Mouse (Mus musculus): ENCODE measurements around the gene 2210408I21Rik. TPM values are rescaled to one million over a fixed set of nuclear protein-coding genes. Genes with fewer than 3 reads are reported as not detected.

Gene 2210408I21Rik
- polyA plus RNA-seq, 1 experiment from 2014 or later: 12.5 TPM

- WGBS: 67% methylated on average over 3 of the region's 3 CpGs
- no peaks in the 10 kb centered on the region for H3K4me1 ChIP-seq (ENCODE audit: control insufficient read depth, insufficient read depth, low read depth, low read length)
- no peaks in the 10 kb centered on the region for H3K9me3 ChIP-seq (ENCODE audit: control insufficient read depth, low read length)
Observed at GRCm38 (mm10) chr13:77262715-77263338, 127.5 kb downstream of the 2210408I21Rik start.

GRCm38 (mm10) chr13:77263400-77264179 lies 128.2 kb downstream of the 2210408I21Rik start:
- Histone ChIP-seq H3K4me3 (ENCODE audit: low read length) (no peak overlapping the region), H3K9me3 (ENCODE audit: control insufficient read depth, low read length) (no peaks in the 10 kb centered on the region), H3K27ac (ENCODE audit: low read depth, low read length) (no peak overlapping the region), H3K4me1 (ENCODE audit: control insufficient read depth, insufficient read depth, low read depth, low read length) (no peaks in the 10 kb centered on the region), H3K9ac (ENCODE audit: low read depth, low read length) (no peak overlapping the region), H3K36me3 (ENCODE audit: control insufficient read depth, insufficient read depth, low read length) (no peaks in the 10 kb centered on the region), H3K4me2 (ENCODE audit: low read length) (no peak overlapping the region), H3K27me3 (replicated peaks; ENCODE audit: control insufficient read depth, insufficient read depth, low read length) (no peaks in the 10 kb centered on the region)
- WGBS: 77% methylated on average over 7 of the region's 7 CpGs
- no peak for ATAC-seq

More at GRCm38 (mm10) chr13:77262715-77263338, 127.5 kb downstream of the 2210408I21Rik start:
- Histone ChIP-seq H3K27me3 (replicated peaks; ENCODE audit: control insufficient read depth, insufficient read depth, low read length) (no peaks in the 10 kb centered on the region), H3K36me3 (ENCODE audit: control insufficient read depth, insufficient read depth, low read length) (no peaks in the 10 kb centered on the region), H3K4me3 (ENCODE audit: low read length) (no peak overlapping the region), H3K27ac (ENCODE audit: low read depth, low read length) (no peak overlapping the region), H3K9ac (ENCODE audit: low read depth, low read length) (no peak overlapping the region), H3K4me2 (ENCODE audit: low read length) (no peak overlapping the region)
- no peak for ATAC-seq

- ATAC-seq: no peak
- no peaks in the 10 kb centered on the region for H3K4me1 ChIP-seq (ENCODE audit: control insufficient read depth, insufficient read depth, low read depth, low read length)
- WGBS: 81% methylated on average over 1 of the region's 1 CpGs
- no peaks in the 10 kb centered on the region for H3K9me3 ChIP-seq (ENCODE audit: control insufficient read depth, low read length)
- H3K27me3 ChIP-seq (replicated peaks; ENCODE audit: control insufficient read depth, insufficient read depth, low read length): no peaks in the 10 kb centered on the region
- H3K9ac ChIP-seq (ENCODE audit: low read depth, low read length): no peak overlapping the region
- no peak overlapping the region for H3K4me2 ChIP-seq (ENCODE audit: low read length)
- H3K4me3 ChIP-seq (ENCODE audit: low read length): no peak overlapping the region
- no peaks in the 10 kb centered on the region for H3K36me3 ChIP-seq (ENCODE audit: control insufficient read depth, insufficient read depth, low read length)
- H3K27ac ChIP-seq (ENCODE audit: low read depth, low read length): no peak overlapping the region
Observed at GRCm38 (mm10) chr13:77264481-77264880, 129.1 kb downstream of the 2210408I21Rik start.

GRCm38 (mm10) chr13:77275172-77275747 lies 139.9 kb downstream of the 2210408I21Rik start:
- Histone ChIP-seq H3K9me3 (ENCODE audit: control insufficient read depth, low read length) (no peaks in the 10 kb centered on the region), H3K27ac (ENCODE audit: low read depth, low read length) (no peak overlapping the region), H3K4me3 (ENCODE audit: low read length) (no peak overlapping the region), H3K9ac (ENCODE audit: low read depth, low read length) (no peak overlapping the region), H3K4me2 (ENCODE audit: low read length) (no peak overlapping the region), H3K27me3 (replicated peaks; ENCODE audit: control insufficient read depth, insufficient read depth, low read length) (no peaks in the 10 kb centered on the region), H3K36me3 (ENCODE audit: control insufficient read depth, insufficient read depth, low read length) (no peaks in the 10 kb centered on the region), H3K4me1 (ENCODE audit: control insufficient read depth, insufficient read depth, low read depth, low read length) (no peaks in the 10 kb centered on the region)
- 65% methylated on average over 3 of the region's 3 CpGs for WGBS
- peak; percentile 20; the same call in 1 of the 2 replicates for ATAC-seq

GRCm38 (mm10) chr13:77278659-77279413 lies 143.5 kb downstream of the 2210408I21Rik start:
- WGBS: 64% methylated on average over 7 of the region's 7 CpGs
- H3K36me3 ChIP-seq (ENCODE audit: control insufficient read depth, insufficient read depth, low read length): no peaks in the 10 kb centered on the region

GRCm38 (mm10) chr13:77295519-77295918 lies 160.2 kb downstream of the 2210408I21Rik start:
- 77% methylated on average over 3 of the region's 3 CpGs for WGBS
- Histone ChIP-seq H3K9me3 (ENCODE audit: control insufficient read depth, low read length) (no peaks in the 10 kb centered on the region), H3K4me1 (ENCODE audit: control insufficient read depth, insufficient read depth, low read depth, low read length) (no peaks in the 10 kb centered on the region), H3K27ac (ENCODE audit: low read depth, low read length) (no peak overlapping the region), H3K27me3 (replicated peaks; ENCODE audit: control insufficient read depth, insufficient read depth, low read length) (no peaks in the 10 kb centered on the region), H3K36me3 (ENCODE audit: control insufficient read depth, insufficient read depth, low read length) (no peaks in the 10 kb centered on the region), H3K4me3 (ENCODE audit: low read length) (no peak overlapping the region), H3K4me2 (ENCODE audit: low read length) (no peak overlapping the region), H3K9ac (ENCODE audit: low read depth, low read length) (no peak overlapping the region)
- ATAC-seq: no peak

More at GRCm38 (mm10) chr13:77278659-77279413, 143.5 kb downstream of the 2210408I21Rik start:
- H3K9ac ChIP-seq (ENCODE audit: low read depth, low read length): no peak overlapping the region
- no peak for ATAC-seq
- no peaks in the 10 kb centered on the region for H3K4me1 ChIP-seq (ENCODE audit: control insufficient read depth, insufficient read depth, low read depth, low read length)
- H3K4me2 ChIP-seq (ENCODE audit: low read length): no peak overlapping the region
- no peak overlapping the region for H3K4me3 ChIP-seq (ENCODE audit: low read length)
- no peak overlapping the region for H3K27ac ChIP-seq (ENCODE audit: low read depth, low read length)
- no peaks in the 10 kb centered on the region for H3K27me3 ChIP-seq (replicated peaks; ENCODE audit: control insufficient read depth, insufficient read depth, low read length)
- no peaks in the 10 kb centered on the region for H3K9me3 ChIP-seq (ENCODE audit: control insufficient read depth, low read length)

- ATAC-seq: no peak
- H3K4me2 ChIP-seq (ENCODE audit: low read length): no peak overlapping the region
Observed at GRCm38 (mm10) chr13:77324101-77324500, 188.8 kb downstream of the 2210408I21Rik start.

GRCm38 (mm10) chr13:77326174-77326959 lies 191.0 kb downstream of the 2210408I21Rik start:
- no peak overlapping the region for H3K27ac ChIP-seq (ENCODE audit: low read depth, low read length)
- no peak overlapping the region for H3K4me3 ChIP-seq (ENCODE audit: low read length)
- no peaks in the 10 kb centered on the region for H3K36me3 ChIP-seq (ENCODE audit: control insufficient read depth, insufficient read depth, low read length)
- no peak overlapping the region for H3K9ac ChIP-seq (ENCODE audit: low read depth, low read length)
- ATAC-seq: peak; percentile 56; the same call in 1 of the 2 replicates
- H3K4me2 ChIP-seq (ENCODE audit: low read length): no peak overlapping the region
- H3K4me1 ChIP-seq (ENCODE audit: control insufficient read depth, insufficient read depth, low read depth, low read length): no peaks in the 10 kb centered on the region
- H3K27me3 ChIP-seq (replicated peaks; ENCODE audit: control insufficient read depth, insufficient read depth, low read length): no peaks in the 10 kb centered on the region
- H3K9me3 ChIP-seq (ENCODE audit: control insufficient read depth, low read length): no peaks in the 10 kb centered on the region
- 61% methylated on average over 5 of the region's 5 CpGs for WGBS

More at GRCm38 (mm10) chr13:77324101-77324500, 188.8 kb downstream of the 2210408I21Rik start:
- Histone ChIP-seq H3K36me3 (ENCODE audit: control insufficient read depth, insufficient read depth, low read length) (no peaks in the 10 kb centered on the region), H3K27me3 (replicated peaks; ENCODE audit: control insufficient read depth, insufficient read depth, low read length) (no peaks in the 10 kb centered on the region), H3K9ac (ENCODE audit: low read depth, low read length) (no peak overlapping the region), H3K9me3 (ENCODE audit: control insufficient read depth, low read length) (no peaks in the 10 kb centered on the region), H3K4me1 (ENCODE audit: control insufficient read depth, insufficient read depth, low read depth, low read length) (no peaks in the 10 kb centered on the region), H3K27ac (ENCODE audit: low read depth, low read length) (no peak overlapping the region), H3K4me3 (ENCODE audit: low read length) (no peak overlapping the region)
- 55% methylated on average over 1 of the region's 1 CpGs for WGBS
